Mouse (Mus musculus) bone marrow, adult 2 months (tissue): ENCODE results near the gene Dnah7b.

Source experiments
- CTCF ChIP-seq: fragments of 200-500 bp; IDR thresholded peaks from 2 replicates; pipeline ENCODE4 v1.5.1; 2011; ENCODE audit warnings: low read length, control low read depth; ENCODE audit not compliant: control insufficient read depth, insufficient read depth
- POLR2A ChIP-seq: fragments of 200-500 bp; IDR thresholded peaks from 2 replicates; pipeline ENCODE4 v1.6.1; 2011; ENCODE audit warnings: low read depth, mild to moderate bottlenecking, control low read depth, low read length, borderline replicate concordance; ENCODE audit not compliant: control insufficient read depth

DNA sequence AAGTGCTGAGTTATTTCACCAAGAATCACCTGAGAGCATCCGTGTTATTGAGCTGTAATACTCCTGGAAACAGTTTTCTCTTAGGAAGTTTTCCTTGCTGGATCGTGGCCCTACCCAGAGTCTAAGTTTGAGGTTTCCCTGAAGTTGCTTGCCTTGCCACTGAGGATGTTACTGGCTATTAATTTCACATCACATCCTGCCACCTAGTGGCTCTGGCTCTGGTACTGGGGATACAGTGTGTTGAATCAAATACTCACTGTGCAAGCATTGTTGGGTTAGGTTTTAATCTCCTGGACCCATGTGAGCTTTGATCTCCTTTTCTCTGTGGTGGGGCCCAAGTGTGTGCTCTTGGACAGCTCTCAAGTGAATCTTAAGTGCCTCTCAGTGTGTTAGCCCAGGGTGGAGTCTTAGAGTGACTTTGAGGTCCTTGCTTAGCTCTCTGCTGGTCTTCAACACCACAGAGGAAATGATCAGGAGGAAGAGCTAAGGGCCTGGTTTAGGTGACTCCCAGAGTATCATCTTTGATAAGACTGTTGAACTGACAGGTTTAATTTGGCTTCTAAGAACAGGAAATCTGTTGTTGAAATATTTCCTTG is 47.6 kb upstream of the Dnah7b start:
- no peak for TF ChIP-seq POLR2A
- TF ChIP-seq CTCF: no peak
